Mouse (Mus musculus): ENCODE data around the gene Cplx3. TPM values are rescaled to one million over a fixed set of nuclear protein-coding genes. Genes with fewer than 3 reads are reported as not detected.

Cplx3 gene
- polyA plus RNA-seq, 1 experiment from 2014 or later, result not detected

GRCm38 (mm10) chr9:57639661-57640328 is 33.7 kb upstream of the Cplx3 start:
- 65% methylated on average over 5 of the region's 5 CpGs for WGBS

GRCm38 (mm10) chr9:57638651-57639459 is 32.8 kb upstream of the Cplx3 start:
- peaks cover 54% of the 10 kb centered on the region for H3K4me1 ChIP-seq (replicated peaks; ENCODE audit: insufficient read depth, low read length)
- 15% methylated on average over 8 of the region's 8 CpGs for WGBS
- H3K4me3 ChIP-seq (replicated peaks; ENCODE audit: low read depth, low read length), result no peak overlapping the region
- no peak for TF ChIP-seq CTCF (IDR thresholded peaks at IDR 0.05; ENCODE audit: low read depth)
- no peaks in the 10 kb centered on the region for H3K9me3 ChIP-seq (replicated peaks; ENCODE audit: low read length)
- no peaks in the 10 kb centered on the region for H3K27me3 ChIP-seq (ENCODE audit: insufficient read depth, low read length)
- H3K27ac ChIP-seq, result peak overlapping the region; percentile 83
- H3K4me2 ChIP-seq (ENCODE audit: low read length), result peak overlapping the region; percentile 40
- DNase-seq (ENCODE audit: low spot score) (no peak), ATAC-seq (replicated peaks; ENCODE audit: low FRiP score, low read depth) (no peak)
- H3K9ac ChIP-seq (ENCODE audit: low read depth, low read length), result peak overlapping the region; percentile 31
- H3K36me3 ChIP-seq (ENCODE audit: insufficient read depth, low read length), result no peaks in the 10 kb centered on the region

More at GRCm38 (mm10) chr9:57639661-57640328, 33.7 kb upstream of the Cplx3 start:
- no peaks in the 10 kb centered on the region for H3K27me3 ChIP-seq (ENCODE audit: insufficient read depth, low read length)
- no peaks in the 10 kb centered on the region for H3K9me3 ChIP-seq (replicated peaks; ENCODE audit: low read length)
- H3K4me1 ChIP-seq (replicated peaks; ENCODE audit: insufficient read depth, low read length), result peaks cover 58% of the 10 kb centered on the region
- no peak overlapping the region for H3K4me3 ChIP-seq (replicated peaks; ENCODE audit: low read depth, low read length)
- H3K9ac ChIP-seq (ENCODE audit: low read depth, low read length), result 0 out of 2 replicates have a peak overlapping the region, but pooled peaks have one; percentile 31
- peak overlapping the region; percentile 40 for H3K4me2 ChIP-seq (ENCODE audit: low read length)
- DNase-seq (ENCODE audit: low spot score) (no peak), ATAC-seq (replicated peaks; ENCODE audit: low FRiP score, low read depth) (no peak)
- no peaks in the 10 kb centered on the region for H3K36me3 ChIP-seq (ENCODE audit: insufficient read depth, low read length)
- TF ChIP-seq CTCF (IDR thresholded peaks at IDR 0.05; ENCODE audit: low read depth), result no peak
- peak overlapping the region; percentile 83 for H3K27ac ChIP-seq

- DNase-seq (ENCODE audit: low spot score) (peak; percentile 83), ATAC-seq (replicated peaks; ENCODE audit: low FRiP score, low read depth) (peak; percentile 55; the same call in 1 of the 2 replicates)
- Histone ChIP-seq H3K27me3 (ENCODE audit: insufficient read depth, low read length) (no peaks in the 10 kb centered on the region), H3K36me3 (ENCODE audit: insufficient read depth, low read length) (no peaks in the 10 kb centered on the region), H3K9ac (ENCODE audit: low read depth, low read length) (no peak overlapping the region), H3K4me3 (replicated peaks; ENCODE audit: low read depth, low read length) (no peak overlapping the region), H3K4me1 (replicated peaks; ENCODE audit: insufficient read depth, low read length) (peaks cover 43% of the 10 kb centered on the region), H3K9me3 (replicated peaks; ENCODE audit: low read length) (no peaks in the 10 kb centered on the region), H3K27ac (peak overlapping the region; percentile 83), H3K4me2 (ENCODE audit: low read length) (peak overlapping the region; percentile 4)
- TF ChIP-seq CTCF (IDR thresholded peaks at IDR 0.05; ENCODE audit: low read depth), result no peak
- WGBS, result 7% methylated on average over 6 of the region's 6 CpGs
Measured at GRCm38 (mm10) chr9:57637741-57638322, 31.8 kb upstream of the Cplx3 start.

GRCm38 (mm10) chr9:57637272-57637671 is 31.2 kb upstream of the Cplx3 start:
- H3K27ac ChIP-seq, result peak overlapping the region; percentile 83
- no peak for ATAC-seq (replicated peaks; ENCODE audit: low FRiP score, low read depth)
- H3K9ac ChIP-seq (ENCODE audit: low read depth, low read length), result no peak overlapping the region
- no peak for TF ChIP-seq CTCF (IDR thresholded peaks at IDR 0.05; ENCODE audit: low read depth)
- peaks cover 42% of the 10 kb centered on the region for H3K4me1 ChIP-seq (replicated peaks; ENCODE audit: insufficient read depth, low read length)
- no peaks in the 10 kb centered on the region for H3K27me3 ChIP-seq (ENCODE audit: insufficient read depth, low read length)
- H3K9me3 ChIP-seq (replicated peaks; ENCODE audit: low read length), result no peaks in the 10 kb centered on the region
- no peak for DNase-seq (ENCODE audit: low spot score)
- H3K4me2 ChIP-seq (ENCODE audit: low read length), result 0 out of 2 replicates have a peak overlapping the region, but pooled peaks have one; percentile 4
- WGBS, result 50% methylated on average over 3 of the region's 3 CpGs
- H3K4me3 ChIP-seq (replicated peaks; ENCODE audit: low read depth, low read length), result no peak overlapping the region
- no peaks in the 10 kb centered on the region for H3K36me3 ChIP-seq (ENCODE audit: insufficient read depth, low read length)

- DNase-seq (ENCODE audit: low spot score) (no peak), ATAC-seq (replicated peaks; ENCODE audit: low FRiP score, low read depth) (no peak)
- no peak overlapping the region for H3K27ac ChIP-seq
- H3K9ac ChIP-seq (ENCODE audit: low read depth, low read length), result no peak overlapping the region
- no peak overlapping the region for H3K4me3 ChIP-seq (replicated peaks; ENCODE audit: low read depth, low read length)
- no peak overlapping the region for H3K4me2 ChIP-seq (ENCODE audit: low read length)
- H3K9me3 ChIP-seq (replicated peaks; ENCODE audit: low read length), result no peaks in the 10 kb centered on the region
- peaks cover 18% of the 10 kb centered on the region for H3K36me3 ChIP-seq (ENCODE audit: insufficient read depth, low read length)
- no peaks in the 10 kb centered on the region for H3K27me3 ChIP-seq (ENCODE audit: insufficient read depth, low read length)
- WGBS, result 58% methylated on average over 4 of the region's 4 CpGs
- TF ChIP-seq CTCF (IDR thresholded peaks at IDR 0.05; ENCODE audit: low read depth), result peak; percentile 15; the same call in 1 of the 2 replicates
- peaks cover 16% of the 10 kb centered on the region for H3K4me1 ChIP-seq (replicated peaks; ENCODE audit: insufficient read depth, low read length)
Measured at GRCm38 (mm10) chr9:57633481-57634024, 27.5 kb upstream of the Cplx3 start.

Measured in kidney, postnatal 0 days (tissue).